Mouse (Mus musculus): ENCODE data around the gene Rab2b. TPM values are rescaled to one million over a fixed set of nuclear protein-coding genes. Genes with fewer than 3 reads are reported as not detected.

The Rab2b gene
- total and polyA plus RNA-seq, 3 experiments = 3.0 to 5.9 TPM; not detected in 1

GRCm38 (mm10) chr14:52244041-52244689 is 35.2 kb downstream of the Rab2b start:
- peak overlapping the region; percentile 89 for H3K27ac ChIP-seq (ENCODE audit: control insufficient read depth, low read depth, low read length)

DNA sequence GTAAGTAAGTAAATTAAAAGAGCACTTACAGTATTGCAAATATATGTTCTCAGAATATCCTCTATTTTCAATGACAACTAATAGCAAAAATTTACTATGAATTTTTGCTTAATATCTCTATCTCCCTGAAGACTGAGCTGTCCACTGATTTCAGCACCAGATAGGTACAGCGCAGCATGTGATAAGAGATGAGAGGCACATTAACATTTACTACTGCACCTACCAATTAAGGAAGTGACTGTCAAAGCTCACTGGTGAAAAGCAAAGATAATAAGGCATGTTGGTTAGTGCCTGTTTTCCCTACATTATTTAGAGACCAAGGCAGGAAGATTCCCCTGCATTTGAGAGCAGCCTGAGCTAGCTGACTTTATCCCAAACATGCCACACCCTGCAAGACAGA is 43.1 kb downstream of the Rab2b start:
- Histone ChIP-seq H3K36me3 (ENCODE audit: control insufficient read depth in 1 of 2, insufficient read depth in 2 of 2, low read length in 2 of 2) (peaks cover 15 to 26% of the 10 kb centered on the region in 2 experiments), H3K9ac (ENCODE audit: control insufficient read depth, low read depth, low read length, poor library complexity, severe bottlenecking) (no peak overlapping the region), H3K79me2 (ENCODE audit: control insufficient read depth, insufficient read depth, low read length, poor library complexity) (peaks cover 19% of the 10 kb centered on the region), H3K27me3 (ENCODE audit: control insufficient read depth in 1 of 2, insufficient read depth in 2 of 2, low read length in 2 of 2) (no peaks in the 10 kb centered on the region), H3K4me1 (ENCODE audit: control insufficient read depth in 1 of 2, insufficient read depth in 2 of 2, low read length in 2 of 2) (peaks cover 6 to 19% of the 10 kb centered on the region in 2 experiments), H3K4me3 (ENCODE audit: control insufficient read depth in 1 of 2, insufficient read depth in 1 of 2, low read depth in 2 of 2, low read length in 2 of 2) (no peak overlapping the region), H3K27ac (ENCODE audit: control insufficient read depth, low read depth, low read length) (peak overlapping the region; percentile 27), H3K9me3 (replicated peaks; ENCODE audit: insufficient read depth, low read length) (no peaks in the 10 kb centered on the region)
- peak; percentile 46 for DNase-seq (ENCODE audit: low read depth, low spot score)
- TF ChIP-seq SIN3A (IDR thresholded peaks at IDR 0.05; ENCODE audit: low read length) (peak; percentile 74), EP300 (IDR thresholded peaks at IDR 0.05; ENCODE audit: low read depth in 1 of 2, low read length in 2 of 2) (peak; percentile 67 to 78), TCF12 (IDR thresholded peaks at IDR 0.05; ENCODE audit: low read depth, low read length) (peak; percentile 69), HCFC1 (IDR thresholded peaks at IDR 0.05; ENCODE audit: low read depth, low read length) (no peak), TAL1 (IDR thresholded peaks at IDR 0.05; ENCODE audit: low read length) (peak; percentile 10; the same call in 1 of the 2 replicates), GATA1 (IDR thresholded peaks at IDR 0.05; ENCODE audit: low read depth, low read length) (peak; percentile 96), ETS1 (IDR thresholded peaks at IDR 0.05; ENCODE audit: low read depth, low read length) (peak; percentile 42; the same call in 1 of the 2 replicates), CHD1 (IDR thresholded peaks at IDR 0.05; ENCODE audit: low read depth, low read length) (no peak), RCOR1 (IDR thresholded peaks at IDR 0.05; ENCODE audit: low read depth, low read length) (peak; percentile 57), ELF1 (IDR thresholded peaks at IDR 0.05; ENCODE audit: low read depth, low read length) (peak; percentile 55; the same call in 1 of the 2 replicates), MXI1 (IDR thresholded peaks at IDR 0.05; ENCODE audit: low read depth, low read length) (peak; percentile 79), TBP (IDR thresholded peaks at IDR 0.05; ENCODE audit: low read depth, low read length) (no peak)

More at GRCm38 (mm10) chr14:52244041-52244689, 35.2 kb downstream of the Rab2b start:
- H3K9ac ChIP-seq (ENCODE audit: control insufficient read depth, low read depth, low read length, poor library complexity, severe bottlenecking) = peak overlapping the region; percentile 82
- peaks cover 0 to 24% of the 10 kb centered on the region in 2 experiments; a peak in 3 of 4 replicates for H3K36me3 ChIP-seq (ENCODE audit: control insufficient read depth in 1 of 2, insufficient read depth in 2 of 2, low read length in 2 of 2)
- DNase-seq (ENCODE audit: low read depth, low spot score) = peak; percentile 99
- peaks cover 2 to 12% of the 10 kb centered on the region in 2 experiments; a peak in 3 of 4 replicates for H3K4me1 ChIP-seq (ENCODE audit: control insufficient read depth in 1 of 2, insufficient read depth in 2 of 2, low read length in 2 of 2)
- H3K79me2 ChIP-seq (ENCODE audit: control insufficient read depth, insufficient read depth, low read length, poor library complexity) = peaks cover 58% of the 10 kb centered on the region
- no peak for TF ChIP-seq MAFK (IDR thresholded peaks at IDR 0.05; ENCODE audit: borderline replicate concordance, low read depth, low read length)
- peak; percentile 40 for TF ChIP-seq MXI1 (IDR thresholded peaks at IDR 0.05; ENCODE audit: low read depth, low read length)
- TF ChIP-seq HCFC1 (IDR thresholded peaks at IDR 0.05; ENCODE audit: low read depth, low read length) = peak; percentile 89
- peak; percentile 29; the same call in 1 of the 2 replicates for TF ChIP-seq TBP (IDR thresholded peaks at IDR 0.05; ENCODE audit: low read depth, low read length)
- no peak for TF ChIP-seq ZMIZ1 (IDR thresholded peaks at IDR 0.05; ENCODE audit: low read depth, low read length)
- TF ChIP-seq ELF1 (IDR thresholded peaks at IDR 0.05; ENCODE audit: low read depth, low read length) = peak; percentile 59
- TF ChIP-seq SIN3A (IDR thresholded peaks at IDR 0.05; ENCODE audit: low read length) = peak; percentile 62
- peak; percentile 90 for TF ChIP-seq CHD2 (IDR thresholded peaks at IDR 0.05; ENCODE audit: low read length)
- TF ChIP-seq GABPA (IDR thresholded peaks at IDR 0.05; ENCODE audit: low read depth, low read length) = no peak
- TF ChIP-seq POLR2A (IDR thresholded peaks at IDR 0.05; ENCODE audit: control insufficient read depth in 1 of 2, insufficient read depth in 1 of 2, low read depth in 1 of 2, low read length in 2 of 2, poor library complexity in 1 of 2) = peak in 1 of 2 experiments; percentile 79; a peak in 3 of 4 replicates
- TF ChIP-seq TCF12 (IDR thresholded peaks at IDR 0.05; ENCODE audit: low read depth, low read length) = 0 out of 2 replicates have a peak, but pooled peaks have one; percentile 32
- TF ChIP-seq NELFE (IDR thresholded peaks at IDR 0.05; ENCODE audit: low read depth, low read length) = peak; percentile 43; the same call in 1 of the 2 replicates
- TF ChIP-seq NRF1 (IDR thresholded peaks at IDR 0.05; ENCODE audit: insufficient read depth, low read depth, low read length, poor library complexity, severe bottlenecking) = peak; percentile 60
- no peak for TF ChIP-seq CTCF (IDR thresholded peaks at IDR 0.05 in 2 of 3, conservative IDR thresholded peaks at IDR 0.05 in 1 of 3; ENCODE audit: control insufficient read depth in 1 of 3, insufficient read depth in 1 of 3, low read depth in 2 of 3, low read length in 3 of 3, poor library complexity in 1 of 3, severe bottlenecking in 1 of 3)
- peak; percentile 92 for TF ChIP-seq POLR2AphosphoS2 (IDR thresholded peaks at IDR 0.05; ENCODE audit: low read length)
- TF ChIP-seq KAT2A (conservative IDR thresholded peaks at IDR 0.05; ENCODE audit: low read depth, low read length) = peak; percentile 72
- peak overlapping the region; percentile 75 to 80 for H3K4me3 ChIP-seq (ENCODE audit: control insufficient read depth in 1 of 2, insufficient read depth in 1 of 2, low read depth in 2 of 2, low read length in 2 of 2)
- no peaks in the 10 kb centered on the region for H3K27me3 ChIP-seq (ENCODE audit: control insufficient read depth in 1 of 2, insufficient read depth in 2 of 2, low read length in 2 of 2)
- no peaks in the 10 kb centered on the region for H3K9me3 ChIP-seq (replicated peaks; ENCODE audit: insufficient read depth, low read length)
